Mouse (Mus musculus) liver, postnatal 0 days (tissue): ENCODE data around the gene Sos1. TPM values are rescaled to one million over a fixed set of nuclear protein-coding genes. Genes with fewer than 3 reads are reported as not detected.

ENCODE experiments used
- ATAC-seq: fragments of 200-750 bp; cut with Nextera tagmentation; 2 replicates; pipeline ENCODE4 v1.8.0; 2017; ENCODE audit warnings: mild to moderate bottlenecking, moderate library complexity
- DNase-seq: peaks from one replicate; pipeline ENCODE4 v3.0.0-alpha.2; 2016
- H3K27ac ChIP-seq: fragments of 300-500 bp; sonication (generic); 2 replicates; pipeline ENCODE4 v1.5.1; 2014; ENCODE audit warnings: antibody characterized with exemption, moderate library complexity, mild to moderate bottlenecking, low read depth
- H3K27me3 ChIP-seq: fragments of 300-500 bp; sonication (generic); 2 replicates; pipeline ENCODE4 v1.6.1; 2014; ENCODE audit warnings: low read length, control low read depth, mixed read lengths; ENCODE audit not compliant: insufficient read depth
- H3K36me3 ChIP-seq: fragments of 300-500 bp; sonication (generic); replicated peaks from 2 replicates; pipeline ENCODE4 v1.6.1; 2014; ENCODE audit warnings: mild to moderate bottlenecking, control low read depth, low read length, moderate library complexity, mixed read lengths; ENCODE audit not compliant: insufficient read depth
- H3K4me1 ChIP-seq: fragments of 300-500 bp; sonication (generic); 2 replicates; pipeline ENCODE4 v1.6.1; 2014; ENCODE audit warnings: antibody characterized with exemption, mild to moderate bottlenecking, control low read depth; ENCODE audit not compliant: insufficient read depth
- H3K4me2 ChIP-seq: fragments of 300-500 bp; sonication (generic); 2 replicates; pipeline ENCODE4 v1.6.1; 2014; ENCODE audit warnings: low read depth, mild to moderate bottlenecking, low read length, moderate library complexity, mixed read lengths
- H3K4me3 ChIP-seq: fragments of 300-500 bp; sonication (generic); 2 replicates; pipeline ENCODE4 v1.5.1; 2014; ENCODE audit warnings: low read depth, low read length
- H3K9ac ChIP-seq: fragments of 300-500 bp; sonication (generic); replicated peaks from 2 replicates; pipeline ENCODE4 v1.6.1; 2014; ENCODE audit warnings: mild to moderate bottlenecking, moderate library complexity
- H3K9me3 ChIP-seq: fragments of 300-500 bp; sonication (generic); 2 replicates; pipeline ENCODE4 v1.6.1; 2016; ENCODE audit warnings: mild to moderate bottlenecking, control low read depth, low read length, mixed read lengths
- CTCF ChIP-seq: sonication (generic); IDR thresholded peaks from 2 replicates; pipeline ENCODE4 v1.5.1; 2016; ENCODE audit warnings: antibody characterized with exemption, low read depth
- EP300 ChIP-seq: IDR thresholded peaks from 2 replicates; pipeline ENCODE4 v1.6.1; 2016; ENCODE audit warnings: antibody characterized with exemption, low read depth, mild to moderate bottlenecking
- WGBS: fragments of 180-500 bp; shearing (Covaris S2); extraction: QIAGEN DNeasy Blood & Tissue Kit; methylation state at CpG from one replicate; pipeline ENCODE4 v1.1.7; 2014; ENCODE audit not compliant: insufficient replicate concordance; 5-methylcytosine and 5-hydroxymethylcytosine counted together
- polyA plus RNA-seq: library from polyadenylated mRNA; unstranded; fragments of >200 nt; fragmentation: Nextera tagmentation; extraction: Ambion mirVana; gene quantifications from 2 replicates; pipeline ENCODE4 v1.2.1, GENCODE M21; 2015

Sos1 gene
- polyA plus RNA-seq, 1 experiment from 2014 or later, result 1.4 TPM

DNA sequence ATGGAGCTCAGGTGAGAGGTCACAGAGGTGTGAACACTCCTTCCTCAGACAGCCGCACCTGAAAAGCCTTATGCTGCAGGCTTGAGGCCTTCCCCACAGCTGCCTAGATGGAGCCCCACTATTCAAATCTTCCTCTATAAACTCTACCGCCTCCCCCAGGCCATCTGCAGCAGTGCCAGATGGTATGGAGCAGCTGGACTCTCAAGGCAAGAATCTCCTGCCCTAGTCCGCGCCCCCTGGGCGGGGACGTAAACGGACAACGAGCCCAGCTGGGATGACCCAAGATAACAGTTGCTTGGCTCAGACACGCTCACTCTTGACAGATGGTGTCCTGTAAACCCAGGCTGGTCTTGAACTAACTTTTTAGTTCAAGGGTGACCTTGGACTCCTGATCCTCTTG, 37.0 kb upstream of the Sos1 start:
- Histone ChIP-seq H3K27me3 (no peaks in the 10 kb centered on the region), H3K27ac (no peak overlapping the region), H3K9ac (no peak overlapping the region), H3K4me2 (no peak overlapping the region), H3K36me3 (no peaks in the 10 kb centered on the region), H3K9me3 (no peaks in the 10 kb centered on the region), H3K4me1 (no peaks in the 10 kb centered on the region), H3K4me3 (no peak overlapping the region)
- DNase-seq (no peak), ATAC-seq (no peak)
- TF ChIP-seq CTCF, result no peak
- no peak for TF ChIP-seq EP300
- 68% methylated on average over 9 of the region's 9 CpGs for WGBS

DNA sequence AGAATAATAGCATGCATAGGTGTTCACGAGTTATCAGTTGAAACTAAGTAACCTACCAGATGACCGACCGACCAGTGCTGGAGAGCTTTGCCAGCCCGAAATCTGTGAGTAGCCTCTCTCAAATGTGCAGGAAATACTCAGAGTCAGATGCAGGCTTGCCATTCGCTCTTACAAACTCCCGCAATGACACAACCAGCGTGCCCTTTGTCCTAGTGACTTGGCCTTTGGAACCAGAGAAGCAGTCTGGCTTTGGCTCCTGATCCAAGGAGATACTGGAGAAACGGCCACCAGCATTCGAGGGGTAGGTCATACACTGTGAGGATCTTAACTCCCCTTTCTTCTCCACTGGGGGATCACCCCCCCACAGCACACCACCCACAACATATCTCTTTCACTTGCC, 35.7 kb upstream of the Sos1 start:
- H3K36me3 ChIP-seq, result no peaks in the 10 kb centered on the region
- H3K4me1 ChIP-seq, result no peaks in the 10 kb centered on the region
- no peaks in the 10 kb centered on the region for H3K9me3 ChIP-seq
- H3K4me3 ChIP-seq, result no peak overlapping the region
- peak overlapping the region; percentile 16; the same call in 1 of the 2 replicates for H3K27ac ChIP-seq
- DNase-seq (peak; percentile 37), ATAC-seq (peak; percentile 79)
- 77% methylated on average over 9 of the region's 9 CpGs for WGBS
- no peak for TF ChIP-seq CTCF
- TF ChIP-seq EP300, result no peak
- no peak overlapping the region for H3K9ac ChIP-seq
- H3K27me3 ChIP-seq, result no peaks in the 10 kb centered on the region
- no peak overlapping the region for H3K4me2 ChIP-seq

DNA sequence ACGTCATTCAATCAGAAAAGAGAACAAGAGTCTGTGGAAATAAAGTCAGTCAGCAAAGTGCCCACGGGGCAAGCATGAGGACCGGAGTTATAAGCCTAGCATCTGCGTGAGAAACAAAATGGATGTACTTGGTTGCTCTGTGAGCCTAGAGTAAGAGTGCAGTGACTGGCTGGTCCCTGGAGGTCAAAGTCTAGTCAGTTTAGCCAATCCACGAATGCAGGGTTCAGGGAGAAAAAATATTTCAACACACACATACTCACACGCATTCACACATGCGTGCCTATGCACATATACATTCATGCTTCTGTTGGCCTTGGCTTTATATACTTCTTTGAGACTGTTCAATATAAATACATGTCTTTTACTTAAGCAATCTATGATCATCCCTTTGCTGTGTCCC, 35.3 kb upstream of the Sos1 start:
- Histone ChIP-seq H3K36me3 (no peaks in the 10 kb centered on the region), H3K27me3 (no peaks in the 10 kb centered on the region), H3K4me2 (no peak overlapping the region), H3K4me1 (no peaks in the 10 kb centered on the region), H3K4me3 (no peak overlapping the region), H3K27ac (no peak overlapping the region), H3K9ac (no peak overlapping the region), H3K9me3 (no peaks in the 10 kb centered on the region)
- TF ChIP-seq CTCF (no peak), EP300 (no peak)
- ATAC-seq (peak; percentile 59), DNase-seq (no peak)
- 86% methylated on average over 7 of the region's 7 CpGs for WGBS

DNA sequence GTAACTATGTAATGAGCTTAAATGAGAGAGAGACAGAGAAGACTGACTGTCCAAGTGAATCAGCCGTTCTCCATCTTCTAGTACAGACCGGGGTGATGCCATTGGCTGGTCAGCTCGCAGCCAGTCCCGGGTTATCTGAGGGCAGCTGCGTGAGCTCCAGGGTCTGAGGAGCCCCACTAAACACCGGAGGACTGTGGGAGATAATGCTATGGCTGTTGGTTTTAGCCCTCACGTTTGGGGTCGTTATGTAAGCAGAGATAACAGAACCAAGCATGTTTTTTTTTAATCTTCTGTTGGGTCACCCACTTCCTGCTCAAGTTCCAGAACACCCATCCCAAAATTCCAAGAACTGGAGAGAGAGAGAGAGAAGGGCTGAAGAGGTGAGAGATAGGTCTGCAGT, 33.5 kb upstream of the Sos1 start:
- Histone ChIP-seq H3K36me3 (no peaks in the 10 kb centered on the region), H3K9ac (no peak overlapping the region), H3K4me3 (no peak overlapping the region), H3K4me2 (no peak overlapping the region), H3K9me3 (no peaks in the 10 kb centered on the region), H3K4me1 (no peaks in the 10 kb centered on the region), H3K27me3 (no peaks in the 10 kb centered on the region), H3K27ac (no peak overlapping the region)
- WGBS, result 30% methylated on average over 8 of the region's 8 CpGs
- DNase-seq (no peak), ATAC-seq (no peak)
- TF ChIP-seq CTCF (no peak), EP300 (no peak)

DNA sequence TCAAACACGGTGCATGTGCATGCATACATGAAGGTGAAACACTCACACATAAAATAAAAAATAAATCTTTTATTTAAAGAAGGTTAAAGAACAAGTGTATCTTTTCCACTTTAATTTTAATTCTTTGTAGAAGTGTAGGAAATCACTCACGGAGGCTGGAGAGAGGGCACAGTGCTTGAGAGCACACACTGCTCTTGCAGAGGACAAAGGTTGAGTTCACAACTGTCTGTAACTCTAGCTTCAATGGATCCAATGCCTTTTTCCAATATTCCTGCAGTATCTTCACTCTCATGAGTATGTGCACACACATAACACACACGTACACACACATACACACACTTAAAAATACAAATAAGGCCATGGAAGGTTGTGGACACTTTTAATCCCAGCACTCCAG, 30.2 kb upstream of the Sos1 start:
- no peak overlapping the region for H3K27ac ChIP-seq
- no peaks in the 10 kb centered on the region for H3K27me3 ChIP-seq
- TF ChIP-seq EP300 (no peak), CTCF (no peak)
- H3K9me3 ChIP-seq, result no peaks in the 10 kb centered on the region
- H3K9ac ChIP-seq, result no peak overlapping the region
- WGBS, result 60% methylated on average over 3 of the region's 3 CpGs
- no peaks in the 10 kb centered on the region for H3K4me1 ChIP-seq
- ATAC-seq (no peak), DNase-seq (no peak)
- H3K36me3 ChIP-seq, result no peaks in the 10 kb centered on the region
- H3K4me2 ChIP-seq, result no peak overlapping the region
- no peak overlapping the region for H3K4me3 ChIP-seq

DNA sequence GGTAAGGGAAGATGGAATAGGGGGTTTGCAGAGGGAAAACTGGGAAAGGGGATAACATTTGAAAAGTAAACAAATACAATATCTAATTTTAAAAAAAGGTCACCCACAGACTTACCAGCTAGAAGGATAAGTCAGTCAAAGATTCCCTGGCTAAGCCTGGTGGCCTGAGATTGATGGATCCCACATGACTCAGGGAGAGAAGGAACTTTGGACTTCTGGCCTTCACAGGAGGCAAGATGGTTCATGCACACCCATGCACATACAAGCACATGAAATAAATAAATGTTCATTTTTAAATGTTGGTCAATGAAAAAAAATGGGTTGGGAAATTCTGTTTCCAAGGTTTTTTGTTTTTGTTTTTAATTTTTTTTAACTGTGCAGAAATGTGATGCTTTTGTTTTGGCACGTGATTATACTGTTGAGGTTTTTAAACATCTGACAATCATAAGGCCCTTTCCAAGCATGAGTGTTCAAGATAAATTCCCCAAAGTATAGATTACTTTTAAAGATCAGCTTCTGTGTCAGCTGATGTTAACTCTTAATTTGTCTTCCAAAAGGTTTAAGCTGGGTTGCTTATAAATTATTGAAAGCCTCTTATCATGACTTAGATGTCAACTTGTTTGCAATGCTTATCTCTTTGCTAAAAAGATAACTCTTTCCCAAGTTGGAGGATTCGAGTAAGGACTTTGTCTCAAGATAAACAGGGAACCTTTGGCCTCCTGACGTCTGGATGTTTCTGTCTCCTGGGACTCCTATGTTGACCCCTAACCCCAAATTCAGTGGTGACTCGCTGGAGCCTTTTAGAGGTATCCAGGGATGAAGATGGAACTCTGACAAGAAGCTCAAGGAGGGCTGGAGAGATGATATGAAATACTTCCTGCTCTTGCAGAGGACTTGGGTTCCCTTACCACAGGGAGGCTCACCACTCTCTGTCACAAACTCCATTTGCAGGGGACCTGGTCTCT, 29.5 kb upstream of the Sos1 start:
- Histone ChIP-seq H3K4me3 (no peak overlapping the region), H3K4me1 (no peaks in the 10 kb centered on the region), H3K4me2 (no peak overlapping the region), H3K9ac (no peak overlapping the region), H3K36me3 (no peaks in the 10 kb centered on the region), H3K27ac (no peak overlapping the region), H3K27me3 (no peaks in the 10 kb centered on the region), H3K9me3 (no peaks in the 10 kb centered on the region)
- TF ChIP-seq EP300 (no peak), CTCF (no peak)
- ATAC-seq (no peak), DNase-seq (no peak)
- 32% methylated on average over 4 of the region's 4 CpGs for WGBS
